Mouse (Mus musculus) thymus, adult 2 months (tissue): Measurements from ENCODE around the gene Lrba. TPM values are rescaled to one million over a fixed set of nuclear protein-coding genes. Genes with fewer than 3 reads are reported as not detected.

Experiments
- DNase-seq: peaks from one replicate; pipeline ENCODE4 v3.0.0; 2021
- H3K27ac ChIP-seq: fragments of 200-500 bp; 2 replicates; pipeline ENCODE4 v1.5.1; 2012; ENCODE audit warnings: low read length, control low read depth; ENCODE audit not compliant: control insufficient read depth, insufficient read depth
- H3K27me3 ChIP-seq: fragments of 200-500 bp; 2 replicates; pipeline ENCODE4 v1.6.1; 2012; ENCODE audit warnings: mild to moderate bottlenecking, low read length, moderate library complexity, mixed read lengths; ENCODE audit not compliant: control insufficient read depth, insufficient read depth
- H3K36me3 ChIP-seq: fragments of 200-500 bp; 2 replicates; pipeline ENCODE4 v1.6.1; 2012; ENCODE audit warnings: mild to moderate bottlenecking, low read length, moderate library complexity; ENCODE audit not compliant: control insufficient read depth, insufficient read depth
- H3K4me1 ChIP-seq: fragments of 200-500 bp; replicated peaks from 2 replicates; pipeline ENCODE4 v1.6.1; 2012; ENCODE audit warnings: low read length; ENCODE audit not compliant: control insufficient read depth, insufficient read depth
- H3K4me3 ChIP-seq: fragments of 200-500 bp; 2 replicates; pipeline ENCODE4 v1.5.1; 2012; ENCODE audit warnings: mild to moderate bottlenecking, low read length, control low read depth, moderate library complexity; ENCODE audit not compliant: control insufficient read depth, insufficient read depth
- CTCF ChIP-seq: fragments of 200-500 bp; IDR thresholded peaks from 2 replicates; pipeline ENCODE4 v1.5.1; 2012; ENCODE audit warnings: mild to moderate bottlenecking, control low read depth, low read length, moderate library complexity, borderline replicate concordance; ENCODE audit not compliant: control insufficient read depth, poor library complexity, insufficient read depth; ENCODE audit errors: extremely low read depth
- POLR2A ChIP-seq: fragments of 200-500 bp; IDR thresholded peaks from 2 replicates; pipeline ENCODE4 v1.6.1; 2012; ENCODE audit warnings: mild to moderate bottlenecking, low read length, control low read depth, moderate library complexity; ENCODE audit not compliant: control insufficient read depth, poor library complexity, insufficient read depth; ENCODE audit errors: extremely low read depth
- WGBS: fragments of 180-500 bp; shearing (Covaris S2); methylation state at CpG from one replicate; pipeline ENCODE4 v1.1.7; 2018; 5-methylcytosine and 5-hydroxymethylcytosine counted together
- polyA plus RNA-seq: library from polyadenylated mRNA; depleted of rRNA; stranded (reverse); fragments of >200 nt; gene quantifications from 2 replicates; pipeline ENCODE4 v1.2.3, GENCODE M21; 2012

The Lrba gene
- polyA plus RNA-seq, 1 experiment: 14.5 TPM

DNA sequence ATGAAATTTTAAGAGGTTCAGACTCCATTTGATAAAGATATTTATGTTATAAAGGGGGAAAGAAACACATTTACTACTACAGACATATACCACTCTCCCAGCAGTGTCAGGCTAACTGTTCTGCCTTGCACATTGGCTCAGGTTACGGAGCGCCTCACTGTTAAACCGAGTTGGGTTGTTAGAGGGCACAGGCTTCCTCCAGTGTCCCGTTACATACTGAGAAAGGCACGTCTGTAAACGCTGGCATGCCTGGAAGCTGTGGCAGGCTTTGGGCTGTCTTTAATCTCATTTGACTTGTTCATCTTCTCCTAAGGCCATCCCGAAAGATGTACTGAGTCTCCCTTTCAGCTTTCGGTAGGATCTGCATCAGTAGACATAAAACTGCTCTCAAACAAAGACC, 544.1 kb downstream of the Lrba start:
- no peaks in the 10 kb centered on the region for H3K36me3 ChIP-seq
- no peak for TF ChIP-seq CTCF
- TF ChIP-seq POLR2A: no peak
- H3K27ac ChIP-seq: no peak overlapping the region
- no peaks in the 10 kb centered on the region for H3K27me3 ChIP-seq
- no peaks in the 10 kb centered on the region for H3K4me1 ChIP-seq
- no peak for DNase-seq
- 83% methylated on average over 8 of the region's 8 CpGs for WGBS
- H3K4me3 ChIP-seq: no peak overlapping the region

DNA sequence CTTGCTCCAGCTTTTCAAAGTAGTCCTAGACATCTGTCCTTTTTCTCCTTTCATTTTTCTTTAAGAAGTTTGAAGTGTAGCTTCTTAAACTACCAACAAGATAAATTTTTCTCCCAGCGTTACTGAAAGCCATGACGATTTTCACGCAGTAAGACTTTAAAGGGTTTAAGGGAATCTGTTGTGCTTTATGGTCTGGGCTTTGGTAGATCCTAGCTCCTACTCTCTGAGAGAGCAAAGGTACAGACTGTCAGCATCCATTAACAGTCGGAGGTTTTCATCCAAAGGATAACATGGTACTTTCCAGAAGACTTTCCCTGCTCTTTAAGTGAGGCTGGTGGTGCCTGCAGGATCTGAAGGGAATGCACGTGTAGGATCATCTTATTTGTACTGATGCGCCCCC, 544.5 kb downstream of the Lrba start:
- H3K4me3 ChIP-seq: no peak overlapping the region
- H3K4me1 ChIP-seq: no peaks in the 10 kb centered on the region
- H3K27ac ChIP-seq: no peak overlapping the region
- H3K27me3 ChIP-seq: no peaks in the 10 kb centered on the region
- no peaks in the 10 kb centered on the region for H3K36me3 ChIP-seq
- WGBS: 96% methylated on average over 6 of the region's 6 CpGs
- no peak for DNase-seq
- TF ChIP-seq CTCF: no peak
- no peak for TF ChIP-seq POLR2A

DNA sequence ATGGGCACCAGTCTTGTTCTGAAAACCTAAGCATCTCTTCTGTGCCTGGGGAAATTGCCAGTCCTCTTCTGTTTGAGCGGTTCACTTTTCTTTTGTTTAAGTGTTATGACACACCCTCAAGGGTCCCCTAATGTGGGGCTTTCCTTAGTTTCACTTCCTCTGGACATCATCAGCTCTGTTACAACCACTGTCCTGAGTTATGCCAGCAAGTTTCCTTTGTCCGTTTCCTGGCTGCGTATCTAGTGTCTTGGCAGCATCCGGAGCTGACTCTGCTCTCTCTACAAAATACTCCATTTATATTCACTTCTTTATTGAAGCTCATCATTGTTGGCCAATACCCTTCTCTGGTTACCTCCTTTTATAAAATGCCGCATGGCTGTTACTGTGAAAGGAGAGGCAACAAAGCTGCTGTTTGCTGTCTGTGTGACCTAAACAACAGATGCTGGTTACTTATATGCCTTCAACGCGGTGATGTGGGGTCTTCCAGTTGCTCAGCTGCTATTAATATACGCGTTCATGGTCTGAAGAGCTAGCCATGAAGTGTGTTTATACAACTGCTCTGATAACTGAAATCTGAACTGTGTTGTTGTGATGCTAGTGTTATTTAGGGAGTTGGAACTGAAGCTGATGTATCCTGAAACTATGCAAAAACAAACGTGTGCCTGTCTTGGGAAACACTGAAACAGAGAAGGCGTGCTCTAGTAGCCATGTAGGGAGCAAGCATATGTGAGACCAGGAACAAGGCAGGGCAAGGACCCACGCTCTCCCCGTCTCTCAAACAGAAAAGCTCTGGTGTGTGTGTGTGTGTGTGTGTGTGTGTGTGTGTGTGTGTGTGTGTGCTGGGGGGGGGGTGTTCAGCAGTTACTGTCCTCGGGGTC, 550.3 kb downstream of the Lrba start:
- Histone ChIP-seq H3K4me1 (no peaks in the 10 kb centered on the region), H3K27me3 (no peaks in the 10 kb centered on the region), H3K4me3 (no peak overlapping the region), H3K27ac (no peak overlapping the region), H3K36me3 (no peaks in the 10 kb centered on the region)
- WGBS: 85% methylated on average over 14 of the region's 14 CpGs
- DNase-seq: no peak
- no peak for TF ChIP-seq POLR2A

DNA sequence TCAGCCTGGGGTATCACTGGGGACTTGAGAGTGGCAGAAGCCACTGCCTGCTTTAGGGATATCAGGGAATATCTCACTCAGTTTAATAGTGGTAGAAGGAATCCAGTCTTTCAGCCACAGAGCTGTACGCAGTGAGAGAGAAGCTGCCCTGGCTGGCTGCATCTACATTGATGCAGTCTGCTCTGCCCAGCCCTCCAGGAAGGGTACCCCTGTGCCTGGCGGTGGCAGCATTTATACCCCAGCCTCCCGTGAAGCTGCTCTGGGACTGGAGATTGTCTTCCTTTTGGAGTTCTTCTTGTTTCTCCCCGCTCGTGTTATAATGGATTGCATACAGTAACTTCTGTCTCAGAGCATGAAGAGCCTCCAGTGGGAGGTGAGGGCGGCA, 551.0 kb downstream of the Lrba start:
- Histone ChIP-seq H3K4me1 (no peaks in the 10 kb centered on the region), H3K36me3 (no peaks in the 10 kb centered on the region), H3K27me3 (no peaks in the 10 kb centered on the region), H3K4me3 (no peak overlapping the region), H3K27ac (no peak overlapping the region)
- no peak for DNase-seq
- 94% methylated on average over 6 of the region's 6 CpGs for WGBS
- TF ChIP-seq POLR2A (no peak), CTCF (no peak)

DNA sequence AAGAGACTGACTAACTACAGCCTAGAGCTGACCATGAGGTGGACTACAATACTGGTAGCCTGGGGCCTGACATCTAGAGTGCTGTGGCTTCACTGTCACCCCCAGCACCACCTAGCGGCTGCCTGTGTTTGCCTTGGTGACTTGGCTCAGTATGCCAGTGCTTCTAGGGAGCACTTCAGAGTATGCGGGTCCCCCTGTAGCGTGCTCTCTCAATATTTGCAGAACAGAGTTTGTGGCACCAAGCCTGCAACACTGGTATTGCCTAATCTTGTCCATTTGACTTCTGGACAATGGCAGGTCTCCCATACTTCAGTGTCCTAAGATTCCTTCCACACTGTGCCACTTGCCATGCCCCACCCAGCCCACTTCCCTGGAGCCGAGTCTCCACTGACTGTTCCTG, 555.2 kb downstream of the Lrba start:
- TF ChIP-seq CTCF (no peak), POLR2A (no peak)
- no peak overlapping the region for H3K27ac ChIP-seq
- no peaks in the 10 kb centered on the region for H3K27me3 ChIP-seq
- no peaks in the 10 kb centered on the region for H3K36me3 ChIP-seq
- 94% methylated on average over 4 of the region's 4 CpGs for WGBS
- no peak for DNase-seq
- no peaks in the 10 kb centered on the region for H3K4me1 ChIP-seq
- no peak overlapping the region for H3K4me3 ChIP-seq

DNA sequence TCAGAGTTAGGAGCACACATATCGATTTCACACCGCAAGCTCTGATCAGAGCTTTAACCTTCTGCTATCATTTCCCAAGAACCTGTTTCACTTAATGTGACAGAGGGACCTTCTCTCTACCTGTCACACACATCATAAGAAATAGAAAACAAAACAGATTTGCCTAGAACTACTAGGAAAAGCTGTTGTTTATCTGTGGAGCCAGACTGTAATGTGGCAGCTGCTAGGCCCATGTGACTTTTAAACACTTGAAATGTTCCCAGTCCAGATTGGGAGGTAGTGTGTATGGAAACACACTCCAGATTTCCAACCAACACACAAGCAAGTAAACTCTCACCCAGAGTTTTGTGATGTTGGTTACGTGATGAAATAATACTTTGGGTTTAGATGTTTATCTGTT, 559.6 kb downstream of the Lrba start:
- H3K27ac ChIP-seq: no peak overlapping the region
- H3K36me3 ChIP-seq: no peaks in the 10 kb centered on the region
- TF ChIP-seq POLR2A (no peak), CTCF (no peak)
- H3K4me3 ChIP-seq: no peak overlapping the region
- H3K27me3 ChIP-seq: no peaks in the 10 kb centered on the region
- 95% methylated on average over 3 of the region's 3 CpGs for WGBS
- no peaks in the 10 kb centered on the region for H3K4me1 ChIP-seq
- no peak for DNase-seq

DNA sequence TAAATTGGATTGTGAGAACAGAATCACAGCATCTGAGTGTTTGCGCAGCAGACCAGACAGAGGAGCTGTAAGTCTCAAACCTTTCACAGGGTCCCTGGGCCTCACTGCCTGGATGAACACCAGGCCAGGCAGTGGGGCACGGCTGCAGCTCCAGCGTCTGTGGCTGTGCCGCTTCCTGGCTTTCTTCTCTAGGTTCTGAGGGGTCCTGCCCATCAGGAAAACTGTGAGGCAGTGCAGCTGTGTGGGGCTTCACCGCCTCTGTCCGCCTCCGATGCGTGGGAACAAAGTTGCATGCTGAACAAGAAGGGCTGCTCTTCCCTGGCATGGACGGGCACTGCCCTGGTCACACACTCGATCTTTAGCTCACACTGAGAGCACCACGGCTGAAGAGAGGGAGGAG, 560.5 kb downstream of the Lrba start:
- no peak for DNase-seq
- no peak overlapping the region for H3K4me3 ChIP-seq
- 91% methylated on average over 11 of the region's 11 CpGs for WGBS
- no peak for TF ChIP-seq CTCF
- no peaks in the 10 kb centered on the region for H3K4me1 ChIP-seq
- H3K27ac ChIP-seq: no peak overlapping the region
- H3K27me3 ChIP-seq: no peaks in the 10 kb centered on the region
- H3K36me3 ChIP-seq: no peaks in the 10 kb centered on the region
